Mouse (Mus musculus) embryonic facial prominence, embryonic 11.5 days (tissue): ENCODE measurements at regions not wholly inside any gene's neighbourhood (a gene's known extent, or its start where the extent isn't known, plus 50 kb on each side); places are given as distances from the start of the nearest gene placed in this dataset.
"Not testable (repeated sequence)": the region's sequence is repeated elsewhere in the genome, so short reads cannot be mapped to it uniquely, and the experiment has no call there.

Experiments used
- ATAC-seq: fragments of 200-750 bp; cut with Nextera tagmentation; replicated peaks from 2 replicates; pipeline ENCODE4 v1.8.0; 2017; ENCODE audit warnings: low read depth; ENCODE audit not compliant: insufficient number of reproducible peaks, low FRiP score, low TSS enrichment
- DNase-seq: peaks from one replicate; pipeline ENCODE4 v3.0.0-alpha.2; 2015; ENCODE audit warnings: low spot score
- H3K27ac ChIP-seq: fragments of 300-500 bp; sonication (generic); replicated peaks from 2 replicates; pipeline ENCODE4 v1.5.1; 2014; ENCODE audit warnings: mild to moderate bottlenecking, low read depth, low read length, control low read depth
- H3K27me3 ChIP-seq: fragments of 300-500 bp; sonication (generic); 2 replicates; pipeline ENCODE4 v1.6.1; 2014; ENCODE audit warnings: mild to moderate bottlenecking, low read length, moderate library complexity, mixed read lengths; ENCODE audit not compliant: control insufficient read depth, insufficient read depth
- H3K36me3 ChIP-seq: fragments of 300-500 bp; sonication (generic); replicated peaks from 2 replicates; pipeline ENCODE4 v1.6.1; 2014; ENCODE audit warnings: low read depth, mild to moderate bottlenecking, low read length, moderate library complexity, mixed read lengths; ENCODE audit not compliant: control insufficient read depth, insufficient read depth
- H3K4me1 ChIP-seq: fragments of 300-500 bp; sonication (generic); 2 replicates; pipeline ENCODE4 v1.6.1; 2014; ENCODE audit warnings: low read length, mixed read lengths; ENCODE audit not compliant: control insufficient read depth, insufficient read depth
- H3K4me2 ChIP-seq: fragments of 300-500 bp; sonication (generic); 2 replicates; pipeline ENCODE4 v1.6.1; 2014; ENCODE audit warnings: low read depth, mild to moderate bottlenecking, control low read depth, low read length, moderate library complexity
- H3K4me3 ChIP-seq: fragments of 300-500 bp; sonication (generic); 2 replicates; pipeline ENCODE4 v1.5.1; 2014; ENCODE audit warnings: low read depth, low read length, control low read depth
- H3K9ac ChIP-seq: fragments of 300-500 bp; sonication (generic); replicated peaks from 2 replicates; pipeline ENCODE4 v1.6.1; 2014; ENCODE audit warnings: mild to moderate bottlenecking, control low read depth, low read length
- H3K9me3 ChIP-seq: fragments of 300-500 bp; sonication (generic); replicated peaks from 2 replicates; pipeline ENCODE4 v1.6.1; 2016; ENCODE audit warnings: mild to moderate bottlenecking, low read length, inconsistent platforms, mixed read lengths; ENCODE audit not compliant: control insufficient read depth
- WGBS: fragments of 180-500 bp; shearing (Covaris S2); extraction: QIAGEN DNeasy Blood & Tissue Kit; methylation state at CpG from one replicate; pipeline ENCODE4 v1.1.7; 2014; 5-methylcytosine and 5-hydroxymethylcytosine counted together

GRCm38 (mm10) chr1:157809674-157810471 lies 303.3 kb downstream of the Sec16b start:
- 80% methylated on average over 8 of the region's 8 CpGs for WGBS

GRCm38 (mm10) chr1:157810657-157811056 lies 304.1 kb downstream of the Sec16b start:
- H3K4me1 ChIP-seq: no peaks in the 10 kb centered on the region
- H3K4me3 ChIP-seq: no peak overlapping the region
- no peak overlapping the region for H3K27ac ChIP-seq
- peak; percentile 6 for DNase-seq
- no peaks in the 10 kb centered on the region for H3K27me3 ChIP-seq
- H3K4me2 ChIP-seq: no peak overlapping the region
- ATAC-seq: no peak
- no peaks in the 10 kb centered on the region for H3K36me3 ChIP-seq
- H3K9me3 ChIP-seq: no peaks in the 10 kb centered on the region
- H3K9ac ChIP-seq: no peak overlapping the region

More at GRCm38 (mm10) chr1:157809674-157810471, 303.3 kb downstream of the Sec16b start:
- no peaks in the 10 kb centered on the region for H3K4me1 ChIP-seq
- no peaks in the 10 kb centered on the region for H3K36me3 ChIP-seq
- ATAC-seq (no peak), DNase-seq (no peak)
- no peak overlapping the region for H3K9ac ChIP-seq
- H3K4me2 ChIP-seq: no peak overlapping the region
- H3K4me3 ChIP-seq: no peak overlapping the region
- H3K27me3 ChIP-seq: no peaks in the 10 kb centered on the region
- H3K27ac ChIP-seq: no peak overlapping the region
- H3K9me3 ChIP-seq: no peaks in the 10 kb centered on the region

DNA sequence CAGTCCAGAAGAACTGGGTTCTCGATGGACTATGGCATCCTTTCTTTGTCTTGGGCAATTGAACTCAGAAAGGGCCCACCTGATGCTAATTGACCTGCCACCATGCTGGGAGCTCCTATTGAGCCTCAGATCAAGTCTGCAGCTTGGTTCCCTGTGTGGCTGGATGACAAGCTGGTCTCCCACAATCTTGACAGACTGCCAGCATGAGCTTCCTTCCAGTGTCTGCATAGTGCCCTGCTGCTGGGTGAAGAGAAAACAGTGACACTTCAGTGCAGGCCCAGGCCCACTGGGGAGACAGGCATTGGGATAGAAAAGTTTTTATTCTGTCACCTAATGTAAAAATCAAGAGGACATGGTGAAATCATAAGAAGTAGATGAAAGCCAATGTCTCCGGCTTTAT lies 321.4 kb downstream of the Sec16b start:
- H3K9me3 ChIP-seq: no peaks in the 10 kb centered on the region
- DNase-seq (no peak), ATAC-seq (no peak)
- no peaks in the 10 kb centered on the region for H3K27me3 ChIP-seq
- 45% methylated on average over 2 of the region's 2 CpGs for WGBS
- H3K4me3 ChIP-seq: no peak overlapping the region
- H3K27ac ChIP-seq: no peak overlapping the region
- no peaks in the 10 kb centered on the region for H3K4me1 ChIP-seq
- H3K36me3 ChIP-seq: no peaks in the 10 kb centered on the region
- H3K9ac ChIP-seq: no peak overlapping the region
- no peak overlapping the region for H3K4me2 ChIP-seq

DNA sequence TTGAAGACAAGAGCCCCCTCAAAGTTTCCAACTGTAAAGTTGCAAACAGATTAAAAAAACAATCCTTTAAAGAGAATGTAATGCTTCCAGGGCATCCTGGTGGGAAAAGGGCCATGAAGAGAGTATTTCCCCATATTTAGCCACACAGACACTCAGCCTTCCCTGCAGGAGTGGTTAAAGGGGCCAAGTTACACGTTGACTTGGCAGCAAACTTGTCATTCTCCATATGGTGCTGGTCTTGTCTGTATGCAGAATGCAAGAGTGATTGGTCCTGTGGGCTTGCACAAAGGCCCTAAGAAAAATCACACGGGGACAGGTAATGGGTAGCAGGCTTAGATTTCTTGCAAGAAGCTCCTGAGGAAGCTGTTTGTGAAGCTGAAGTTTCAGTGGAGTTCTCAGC lies 325.0 kb downstream of the Sec16b start:
- H3K27ac ChIP-seq: no peak overlapping the region
- no peaks in the 10 kb centered on the region for H3K4me1 ChIP-seq
- WGBS: 52% methylated on average over 2 of the region's 2 CpGs
- DNase-seq (no peak), ATAC-seq (no peak)
- H3K36me3 ChIP-seq: no peaks in the 10 kb centered on the region
- no peaks in the 10 kb centered on the region for H3K9me3 ChIP-seq
- H3K4me3 ChIP-seq: no peak overlapping the region
- H3K27me3 ChIP-seq: no peaks in the 10 kb centered on the region
- H3K4me2 ChIP-seq: no peak overlapping the region
- no peak overlapping the region for H3K9ac ChIP-seq

- ATAC-seq (no peak; the same call in 1 of the 2 replicates), DNase-seq (peak; percentile 47)
- Histone ChIP-seq H3K4me1 (no peaks in the 10 kb centered on the region), H3K9ac (no peak overlapping the region), H3K36me3 (no peaks in the 10 kb centered on the region), H3K4me2 (no peak overlapping the region), H3K27me3 (no peaks in the 10 kb centered on the region), H3K27ac (no peak overlapping the region), H3K9me3 (no peaks in the 10 kb centered on the region), H3K4me3 (no peak overlapping the region)
- 49% methylated on average over 5 of the region's 5 CpGs for WGBS
These were observed 366.2 kb downstream of the Sec16b start for GRCm38 (mm10) chr1:157872775-157873174.

DNA sequence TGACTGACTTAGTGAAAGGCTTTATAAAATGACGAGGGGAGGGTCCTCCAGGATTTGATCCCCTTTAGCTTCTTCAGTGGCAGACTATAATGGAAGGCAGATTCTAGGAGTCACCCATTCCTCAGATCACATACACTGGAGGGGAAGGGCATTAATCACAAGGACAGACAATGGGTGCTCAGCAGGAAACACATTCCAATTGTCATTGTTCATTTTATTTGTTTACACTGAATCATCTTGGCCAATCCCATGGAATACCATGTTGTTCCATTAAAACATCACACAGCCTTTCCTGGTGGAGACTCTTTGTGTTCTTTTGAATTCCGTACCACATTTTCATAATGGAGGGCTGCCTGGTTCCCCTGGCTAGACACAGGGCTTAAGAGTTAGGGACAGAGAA lies 368.5 kb downstream of the Sec16b start:
- Histone ChIP-seq H3K4me1 (no peaks in the 10 kb centered on the region), H3K9me3 (no peaks in the 10 kb centered on the region), H3K4me2 (no peak overlapping the region), H3K4me3 (no peak overlapping the region), H3K9ac (no peak overlapping the region), H3K27me3 (no peaks in the 10 kb centered on the region), H3K27ac (no peak overlapping the region), H3K36me3 (no peaks in the 10 kb centered on the region)
- ATAC-seq (no peak), DNase-seq (no peak)
- 82% methylated on average over 2 of the region's 2 CpGs for WGBS

DNA sequence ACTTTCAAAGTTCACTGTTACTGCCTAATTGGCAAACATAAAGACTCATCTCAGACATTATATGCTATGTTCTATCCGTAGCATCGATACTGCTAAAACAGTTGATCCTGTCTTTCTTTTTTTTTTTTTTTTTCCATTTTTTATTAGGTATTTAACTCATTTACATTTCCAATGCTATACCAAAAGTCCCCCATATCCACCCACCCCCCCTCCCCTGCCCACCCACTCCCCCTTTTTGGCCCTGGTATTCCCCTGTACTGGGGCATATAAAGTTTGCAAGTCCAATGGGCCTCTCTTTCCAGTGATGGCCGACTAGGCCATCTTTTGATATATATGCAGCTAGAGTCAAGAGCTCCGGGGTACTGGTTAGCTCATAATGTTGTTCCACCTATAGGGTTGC lies 370.6 kb downstream of the Sec16b start:
- 96% methylated on average over 2 of the region's 4 CpGs for WGBS
- not testable (repeated sequence) for H3K9me3 ChIP-seq, H3K4me2 ChIP-seq, H3K27ac ChIP-seq, H3K4me1 ChIP-seq, DNase-seq, H3K9ac ChIP-seq, H3K4me3 ChIP-seq, ATAC-seq, H3K27me3 ChIP-seq, H3K36me3 ChIP-seq

GRCm38 (mm10) chr1:157887146-157887545 lies 380.6 kb downstream of the Sec16b start:
- H3K27ac ChIP-seq: no peak overlapping the region
- no peak overlapping the region for H3K4me3 ChIP-seq
- H3K4me1 ChIP-seq: no peaks in the 10 kb centered on the region
- ATAC-seq: no peak
- no peak for DNase-seq
- no peak overlapping the region for H3K4me2 ChIP-seq
- WGBS: 48% methylated on average over 1 of the region's 1 CpGs
- no peaks in the 10 kb centered on the region for H3K27me3 ChIP-seq
- no peak overlapping the region for H3K9ac ChIP-seq
- H3K9me3 ChIP-seq: no peaks in the 10 kb centered on the region
- H3K36me3 ChIP-seq: no peaks in the 10 kb centered on the region
